Mouse (Mus musculus) cerebellum, adult (tissue): ENCODE results near the gene Wnt6.
"Not testable (repeated sequence)": the region's sequence is repeated elsewhere in the genome, so short reads cannot be mapped to it uniquely, and the experiment has no call there.

Experiments used
- ATAC-seq: cut with Nextera tagmentation; 2 replicates; pipeline ENCODE4 v1.9.2; 2017; ENCODE audit warnings: mild to moderate bottlenecking, moderate library complexity, mixed read lengths; ENCODE audit not compliant: insufficient number of reproducible peaks, low FRiP score, low TSS enrichment

The Wnt6 gene

DNA sequence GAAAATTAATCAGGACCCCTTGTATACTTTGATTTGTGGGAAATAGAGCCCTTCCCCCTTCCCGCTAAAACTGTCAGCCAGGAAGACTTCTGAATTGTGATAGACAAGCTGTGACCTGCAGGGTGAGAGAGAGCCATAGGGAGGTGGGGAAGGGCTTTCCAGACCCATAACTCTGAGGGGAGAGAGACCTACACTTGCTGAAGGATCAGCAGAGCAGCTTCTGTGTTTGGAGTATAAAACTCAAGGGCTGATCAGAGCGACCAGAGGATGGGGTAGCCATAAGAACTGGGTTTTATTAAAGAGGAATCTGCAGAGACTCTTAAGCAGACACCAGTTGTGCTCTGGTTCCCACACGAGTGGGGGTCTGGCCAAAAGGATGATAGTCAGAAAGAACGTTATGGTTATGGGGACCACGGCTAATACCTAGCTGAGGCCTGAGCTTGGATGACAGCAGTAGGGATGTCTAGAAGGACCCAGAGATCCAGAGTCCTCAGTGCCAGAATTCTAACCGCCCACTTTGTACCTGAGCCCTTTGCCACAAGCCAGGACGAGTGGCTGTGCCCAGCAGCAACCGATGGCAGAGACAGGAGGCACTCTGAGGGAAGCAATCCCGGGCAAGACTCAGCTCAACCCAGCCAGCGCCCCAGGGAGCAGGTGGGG lies 32.6 kb downstream of the Wnt6 start:
- ATAC-seq: no peak

DNA sequence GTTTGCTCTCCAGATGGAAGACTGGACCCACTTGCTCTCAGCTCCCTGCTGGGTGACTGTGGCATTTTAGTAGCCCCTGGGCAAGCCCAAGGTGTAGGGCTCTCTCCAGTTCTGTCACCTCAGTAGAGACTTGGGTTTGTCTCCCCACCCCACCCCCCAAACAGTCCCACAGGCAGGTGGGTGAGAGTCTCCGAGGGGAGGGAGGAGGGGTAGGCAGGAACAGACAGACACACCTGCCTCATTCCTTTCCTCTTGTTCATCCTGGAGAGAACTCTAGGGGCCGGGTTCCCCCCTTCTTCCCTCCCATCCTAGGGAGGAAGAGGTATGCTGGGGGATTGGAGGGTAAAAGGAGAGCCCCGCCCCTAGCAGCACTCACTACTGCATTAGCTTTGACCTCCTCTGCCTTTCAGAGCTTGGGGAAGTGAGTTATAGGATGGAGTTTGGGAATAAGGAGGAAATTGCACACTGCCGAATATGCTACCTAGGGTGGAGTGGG lies 33.7 kb downstream of the Wnt6 start:
- no peak for ATAC-seq

DNA sequence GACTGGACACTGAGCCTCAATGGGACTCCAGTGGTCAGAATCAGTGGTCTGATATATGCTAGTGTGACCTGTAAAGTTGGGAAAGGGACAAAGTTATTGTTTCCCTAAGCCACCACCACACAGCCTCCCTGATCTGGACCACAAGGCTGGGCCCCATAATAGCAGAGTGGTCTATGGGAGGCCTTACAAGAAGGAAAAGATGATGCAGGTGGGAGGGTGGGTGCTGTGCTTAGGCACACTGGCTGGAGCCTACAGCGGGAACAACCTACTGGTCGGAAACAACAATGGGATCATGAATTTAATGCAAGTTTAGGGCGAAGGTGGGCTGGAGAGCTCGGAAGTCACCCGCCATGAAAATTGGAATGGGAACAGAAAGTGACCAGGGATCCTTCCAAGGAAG lies 34.2 kb downstream of the Wnt6 start:
- ATAC-seq: no peak

DNA sequence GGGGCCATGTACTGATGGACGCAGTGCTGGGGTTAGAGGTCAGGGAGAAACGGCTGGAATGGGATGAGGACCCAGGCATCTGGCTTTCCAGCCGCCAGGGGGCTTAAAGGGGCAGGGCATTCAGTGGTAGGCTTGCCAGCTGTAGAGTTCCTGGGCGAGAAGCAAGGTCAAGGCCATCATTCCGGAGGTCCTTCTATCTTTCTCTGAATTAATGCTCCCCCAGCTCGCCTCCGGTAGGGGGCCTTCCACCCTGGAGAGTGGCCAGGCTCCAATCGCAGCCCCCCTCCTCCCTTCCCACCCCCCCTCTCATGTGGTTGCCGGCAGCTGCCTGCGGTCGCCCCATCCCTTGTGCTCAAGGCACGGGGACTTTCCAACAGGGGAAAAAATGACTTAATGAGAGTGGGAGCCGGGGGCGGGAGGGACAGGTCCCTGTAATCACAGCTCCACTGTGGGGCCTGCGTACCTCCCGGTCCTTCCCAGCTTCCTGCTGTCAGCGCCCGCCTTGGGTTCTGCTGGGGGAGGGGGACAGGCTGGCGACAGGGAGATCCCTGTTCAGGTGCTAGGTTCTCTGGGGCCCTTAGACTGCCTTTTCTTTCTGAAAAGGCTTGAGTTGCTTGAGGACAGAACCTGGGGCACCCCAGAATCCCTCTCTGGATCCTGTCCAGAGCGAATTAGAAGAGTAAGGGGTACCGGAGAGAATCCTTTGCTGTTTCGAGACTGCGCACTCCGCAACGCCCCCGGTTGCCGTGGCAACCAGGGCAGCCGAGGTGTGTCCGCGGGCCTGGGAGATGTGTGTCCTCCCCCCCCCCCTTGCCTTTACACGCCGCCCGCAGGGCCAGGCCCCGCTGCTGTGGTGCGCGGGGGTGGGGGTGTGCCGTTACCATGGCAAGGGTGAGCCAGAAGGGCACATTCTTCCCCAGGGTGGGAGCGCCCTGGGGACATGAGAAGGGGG lies 34.9 kb downstream of the Wnt6 start:
- no peak for ATAC-seq

DNA sequence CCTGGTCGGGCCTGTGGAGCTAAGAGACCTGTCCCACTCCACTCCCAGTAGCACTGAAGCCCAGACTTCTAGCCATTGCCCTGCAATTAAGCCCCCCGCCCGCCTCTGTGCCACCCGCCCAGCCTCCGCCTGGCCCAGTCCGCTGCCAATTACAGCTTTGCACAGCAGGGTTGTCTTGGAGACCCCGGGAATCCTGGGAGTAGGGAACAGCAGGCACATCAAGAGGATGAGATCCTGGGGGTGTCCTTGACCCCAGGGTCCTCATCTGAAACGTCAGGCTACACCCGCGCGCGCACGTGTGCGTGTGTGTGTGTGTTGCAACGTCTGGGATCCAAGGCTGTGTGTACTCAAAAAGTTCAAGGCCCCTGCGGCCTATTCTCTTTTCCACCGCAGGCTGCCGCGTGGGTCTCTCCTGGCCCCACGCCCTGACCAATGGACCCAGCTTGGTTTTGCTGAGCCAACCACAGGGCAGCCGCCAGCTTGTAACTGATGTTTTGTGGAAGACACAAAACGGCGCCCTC lies 35.9 kb downstream of the Wnt6 start:
- ATAC-seq: no peak

DNA sequence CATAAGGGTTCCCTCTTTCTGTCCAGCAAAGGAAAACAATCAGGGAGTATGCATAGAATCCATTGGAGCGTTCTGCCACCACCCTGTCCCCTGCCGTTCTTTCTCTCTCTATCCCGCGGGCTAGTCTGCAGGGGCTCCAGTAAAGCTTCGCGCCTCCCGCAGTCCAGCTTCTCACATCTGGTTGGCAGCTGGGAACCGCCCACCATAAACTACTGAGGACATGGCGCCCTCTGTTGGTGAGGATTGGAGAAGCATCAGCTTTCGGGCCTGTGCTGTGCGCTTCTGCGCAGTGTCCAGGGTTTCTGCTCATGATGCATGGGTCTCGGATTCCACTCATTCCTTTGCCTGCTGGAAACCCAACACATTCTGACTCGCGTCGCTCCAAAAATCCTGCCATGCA lies 36.4 kb downstream of the Wnt6 start:
- ATAC-seq: peak; percentile 38; the same call in 1 of the 2 replicates

DNA sequence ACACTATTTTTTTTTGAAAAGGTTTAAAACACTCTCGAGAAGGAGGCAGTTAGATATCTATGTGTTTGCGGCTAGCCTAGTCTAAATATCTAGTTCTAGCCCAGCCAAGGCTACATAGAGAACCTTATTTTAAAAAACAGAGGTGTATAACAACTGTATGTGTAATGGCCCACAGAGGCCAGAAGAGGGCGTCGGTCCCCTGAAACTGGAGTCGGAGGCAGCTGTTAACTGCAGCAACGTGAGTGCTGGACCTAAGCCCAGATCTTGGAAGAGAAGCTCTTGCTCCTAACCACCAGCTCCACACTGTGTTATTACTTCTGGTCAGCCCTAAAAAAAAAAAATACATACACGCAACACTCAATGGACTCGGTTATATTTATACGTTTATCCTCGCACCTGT lies 37.3 kb downstream of the Wnt6 start:
- ATAC-seq: no peak

DNA sequence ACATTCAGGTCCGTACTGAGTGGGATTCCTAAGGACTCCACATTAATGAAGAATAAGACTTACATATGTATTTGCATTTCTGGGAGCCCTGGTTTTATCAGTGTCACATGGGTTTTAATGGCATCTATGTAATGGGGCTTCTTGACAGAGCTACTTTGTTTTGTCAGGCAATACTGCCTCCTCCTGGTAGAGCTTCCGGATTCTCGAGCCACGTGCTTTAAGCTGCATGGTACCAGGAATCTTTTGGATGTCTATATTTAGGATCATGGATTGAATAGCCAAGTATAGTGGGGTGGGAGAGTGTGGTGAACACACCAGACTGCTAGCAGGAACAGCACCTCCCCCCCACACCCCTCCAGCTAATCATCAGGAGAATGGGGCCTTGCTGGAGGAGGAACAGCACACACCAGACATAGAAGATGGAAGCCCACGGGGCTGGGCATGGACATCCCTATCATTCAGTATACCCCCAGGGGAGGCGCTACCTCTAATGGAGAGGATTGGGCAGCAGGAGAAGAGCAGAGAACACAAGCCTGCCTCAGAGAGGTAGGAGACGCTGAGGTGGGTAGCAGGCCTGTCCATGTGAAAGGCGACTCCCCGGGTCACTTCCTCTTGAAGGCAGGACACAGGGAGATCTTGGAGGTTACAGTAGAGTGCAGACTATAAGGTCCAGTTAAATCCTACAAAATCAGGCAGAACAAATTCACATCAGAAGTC lies 43.4 kb downstream of the Wnt6 start:
- no peak for ATAC-seq

DNA sequence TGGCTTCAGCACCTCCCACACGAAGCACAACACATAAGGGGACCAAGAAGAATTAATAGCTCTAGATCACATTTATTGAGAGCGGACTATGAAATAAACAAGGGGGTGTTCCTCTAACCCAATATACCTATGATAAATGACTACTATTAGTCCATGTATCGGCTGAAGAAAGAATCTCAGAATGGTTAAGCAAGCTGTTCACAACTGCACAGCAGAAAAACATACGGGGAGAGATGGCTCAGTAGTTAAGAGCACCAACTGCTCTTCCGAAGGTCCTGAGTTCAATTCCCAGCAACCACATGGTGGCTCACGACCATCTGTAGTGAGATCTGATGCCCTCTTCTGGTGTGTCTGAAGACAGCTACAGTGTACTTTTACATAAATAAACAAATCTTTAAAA lies 44.3 kb downstream of the Wnt6 start:
- ATAC-seq: not testable (repeated sequence)

DNA sequence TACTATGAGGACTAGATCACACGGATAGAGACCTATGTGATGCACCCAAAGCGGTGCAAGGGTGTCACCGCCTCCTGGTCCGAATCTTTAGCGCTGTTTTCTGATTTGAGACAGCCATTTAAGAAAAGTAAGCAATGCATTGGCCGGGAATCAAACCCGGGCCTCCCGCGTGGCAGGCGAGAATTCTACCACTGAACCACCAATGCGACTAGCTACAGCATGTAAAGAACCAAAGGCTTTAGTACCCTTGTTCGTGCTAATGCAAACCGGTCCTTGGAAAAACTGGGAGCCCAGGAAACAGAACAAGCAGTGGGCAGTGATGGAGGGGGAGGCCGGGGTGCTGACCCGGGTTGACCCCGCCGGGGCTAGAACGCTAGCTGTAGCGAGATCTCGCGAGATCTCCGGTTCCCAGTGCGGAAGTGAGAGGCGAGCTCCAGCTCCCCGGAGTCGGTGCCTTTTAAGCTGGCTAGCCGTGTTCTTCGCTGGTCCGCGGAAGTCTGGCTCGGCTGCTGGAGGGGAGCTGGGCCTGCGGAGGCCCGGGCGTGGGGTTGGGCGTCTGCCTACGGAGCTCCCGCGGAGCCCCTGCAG lies 45.0 kb downstream of the Wnt6 start:
- ATAC-seq: peak; percentile 94

DNA sequence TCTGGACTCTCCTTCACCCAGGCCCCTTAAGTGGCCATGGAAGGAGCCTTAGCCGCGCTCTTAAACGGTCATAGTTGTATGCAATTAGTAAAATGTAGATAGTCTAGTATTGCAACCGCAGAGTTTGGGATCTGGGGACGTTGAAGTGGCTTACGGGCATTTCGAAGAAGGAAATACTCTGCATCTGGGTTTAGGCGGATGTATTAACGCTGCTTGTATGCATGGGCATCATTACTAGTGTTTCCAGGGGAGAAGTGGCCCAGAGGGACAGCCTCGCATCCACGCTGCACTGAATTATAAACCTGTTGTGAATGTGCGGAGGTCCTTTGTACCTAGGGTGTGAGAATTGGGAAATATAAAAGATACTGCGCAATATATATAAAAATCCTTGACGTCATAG lies 45.5 kb downstream of the Wnt6 start:
- ATAC-seq: 0 out of 2 replicates have a peak, but pooled peaks have one; percentile 18

DNA sequence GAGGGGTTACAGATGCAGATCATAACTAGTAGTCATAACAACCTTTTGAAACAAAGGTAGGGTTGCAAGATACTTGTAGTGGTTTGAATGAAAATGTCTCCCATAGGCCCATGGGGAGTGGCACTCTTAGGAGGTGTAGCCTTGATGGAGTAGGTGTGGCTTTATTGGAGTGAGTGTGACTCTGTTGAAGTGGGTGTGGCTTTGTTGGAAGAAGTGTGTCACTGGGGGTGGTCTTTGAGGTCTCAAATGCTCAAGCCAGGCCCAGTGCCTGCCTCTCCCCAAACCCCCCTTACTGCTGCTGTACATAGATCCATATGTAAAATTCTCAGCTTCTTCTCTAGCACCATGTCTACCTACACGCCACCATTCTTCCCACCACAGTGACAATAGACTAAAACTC lies 46.8 kb downstream of the Wnt6 start:
- ATAC-seq: no peak

DNA sequence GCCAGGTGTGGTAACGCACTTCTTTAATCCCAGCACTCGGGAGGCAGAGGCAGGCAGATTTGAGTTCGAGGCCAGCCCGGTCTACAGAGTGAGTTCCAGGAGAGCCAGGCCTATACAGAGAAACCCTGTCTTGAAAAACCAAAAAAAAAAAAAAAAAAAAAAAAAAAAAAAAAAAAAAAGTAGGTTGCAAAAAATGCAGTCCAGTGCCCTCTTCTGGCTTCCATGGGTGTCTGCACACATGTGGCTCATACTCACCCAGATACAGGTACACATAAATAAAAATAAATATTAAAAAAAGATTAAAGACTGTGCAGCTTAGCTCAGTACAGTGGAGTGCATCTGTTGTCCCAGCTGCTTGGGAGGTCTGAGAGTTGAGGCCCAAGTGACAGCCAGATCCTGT lies 51.9 kb downstream of the Wnt6 start:
- ATAC-seq: not testable (repeated sequence)

DNA sequence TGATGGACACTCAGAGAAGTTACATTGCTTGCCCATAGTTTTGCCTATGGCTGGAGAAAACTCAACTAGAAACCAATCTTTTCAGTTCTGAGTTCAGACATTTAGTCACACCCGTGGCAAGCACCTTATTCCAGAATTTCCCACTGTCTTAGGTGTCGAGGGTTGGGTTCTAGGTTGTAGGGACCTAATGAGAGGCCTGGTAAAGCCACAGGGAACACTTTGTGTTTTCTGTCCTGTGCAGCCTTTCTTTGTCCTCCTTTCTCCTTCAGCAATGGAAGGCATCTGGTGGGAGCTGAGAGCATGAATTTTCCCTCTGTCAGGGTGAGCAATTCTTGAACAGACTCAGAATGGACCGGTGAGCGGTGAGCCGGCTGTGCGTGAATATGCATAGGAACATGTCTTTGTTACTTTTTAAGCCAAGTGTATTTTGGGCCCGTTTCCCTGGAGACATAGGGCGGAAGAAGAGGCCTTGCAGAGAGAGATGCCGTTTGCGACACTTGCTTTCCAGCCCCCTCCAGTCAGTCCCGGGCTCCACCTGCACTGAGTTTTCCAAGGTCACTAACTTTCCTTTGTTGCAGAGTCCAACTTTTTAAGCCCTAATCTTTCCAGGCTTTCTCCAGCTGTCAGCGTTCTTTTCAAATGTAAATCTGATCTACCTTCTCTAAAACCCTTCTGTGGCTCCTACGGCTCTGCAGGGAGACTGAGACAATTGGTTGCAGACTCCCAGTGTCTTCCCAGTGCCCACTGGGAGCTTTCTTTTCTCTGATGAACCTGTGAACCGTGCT lies 53.0 kb downstream of the Wnt6 start:
- ATAC-seq: no peak

DNA sequence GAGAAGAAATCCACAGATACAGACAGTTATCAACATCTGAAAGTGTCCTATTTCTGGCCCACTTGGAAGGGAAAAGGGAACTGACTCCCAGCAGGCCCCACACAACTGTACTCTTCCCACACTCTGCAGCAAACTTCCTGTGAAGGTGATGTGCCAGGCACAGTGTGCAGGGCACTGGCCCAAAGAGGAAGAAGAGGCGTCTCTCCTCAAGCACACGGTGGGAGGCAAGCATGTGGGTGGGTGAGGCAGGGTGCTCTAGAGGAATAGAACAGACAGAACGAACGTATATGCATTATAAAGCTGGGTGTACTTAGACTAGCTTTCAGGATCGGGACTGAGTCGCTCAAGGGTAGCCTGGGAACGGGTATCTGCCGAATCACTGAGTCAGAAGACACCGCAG lies 58.4 kb downstream of the Wnt6 start:
- no peak for ATAC-seq

DNA sequence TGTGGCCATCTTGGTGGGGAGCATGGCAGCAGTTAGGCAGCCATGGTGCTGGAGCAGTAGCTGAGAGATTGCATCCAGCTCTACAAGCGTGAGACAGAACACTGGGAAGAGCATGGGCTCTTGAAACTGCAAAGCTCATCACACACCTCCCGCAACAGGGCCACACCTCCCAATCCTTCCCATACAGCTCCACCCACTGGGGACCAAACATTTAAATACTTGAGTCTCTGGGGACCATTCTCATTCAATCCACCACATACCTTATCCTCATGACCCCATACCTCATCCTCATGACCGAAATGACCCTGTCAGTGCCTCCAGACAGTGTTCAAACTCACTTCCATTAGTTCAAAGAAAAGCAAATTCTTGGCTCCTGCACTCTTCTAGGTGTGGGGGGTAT lies 61.6 kb downstream of the Wnt6 start:
- ATAC-seq: no peak
